Mouse (Mus musculus): ENCODE data around the gene Vmn1r188. TPM values are rescaled to one million over a fixed set of nuclear protein-coding genes. Genes with fewer than 3 reads are reported as not detected.

The Vmn1r188 gene
- polyA plus RNA-seq, 1 experiment from 2014 or later: not detected

- H3K9me3 ChIP-seq (replicated peaks; ENCODE audit: low read length): no peaks in the 10 kb centered on the region
- H3K9ac ChIP-seq (ENCODE audit: low read depth, low read length): peak overlapping the region; percentile 44; the same call in 1 of the 2 replicates
- peaks cover 6% of the 10 kb centered on the region; the same call in 1 of the 2 replicates for H3K4me1 ChIP-seq (replicated peaks; ENCODE audit: insufficient read depth, low read length)
- DNase-seq (ENCODE audit: low spot score): peak; percentile 93
- H3K4me3 ChIP-seq (replicated peaks; ENCODE audit: low read depth, low read length): peak overlapping the region; percentile 31
- WGBS: 0% methylated on average over 9 of the region's 14 CpGs
- TF ChIP-seq CTCF (IDR thresholded peaks at IDR 0.05; ENCODE audit: low read depth): peak; percentile 89
- peak overlapping the region; percentile 70 for H3K27ac ChIP-seq
- H3K27me3 ChIP-seq (ENCODE audit: insufficient read depth, low read length): no peaks in the 10 kb centered on the region
- H3K36me3 ChIP-seq (ENCODE audit: insufficient read depth, low read length): no peaks in the 10 kb centered on the region
- peak overlapping the region; percentile 51 for H3K4me2 ChIP-seq (ENCODE audit: low read length)
- ATAC-seq (replicated peaks; ENCODE audit: low FRiP score, low read depth): 0 out of 2 replicates have a peak, but pooled peaks have one; percentile 5
Observed at GRCm38 (mm10) chr13:22043503-22044431, 40.5 kb upstream of the Vmn1r188 start.

GRCm38 (mm10) chr13:22044432-22045155 is 39.6 kb upstream of the Vmn1r188 start:
- TF ChIP-seq CTCF (IDR thresholded peaks at IDR 0.05; ENCODE audit: low read depth): no peak
- no peak overlapping the region for H3K27ac ChIP-seq
- WGBS: 88% methylated on average over 6 of the region's 6 CpGs
- peak overlapping the region; percentile 51; the same call in 1 of the 2 replicates for H3K4me2 ChIP-seq (ENCODE audit: low read length)
- DNase-seq (ENCODE audit: low spot score) (no peak), ATAC-seq (replicated peaks; ENCODE audit: low FRiP score, low read depth) (no peak)
- no peak overlapping the region for H3K9ac ChIP-seq (ENCODE audit: low read depth, low read length)
- no peak overlapping the region for H3K4me3 ChIP-seq (replicated peaks; ENCODE audit: low read depth, low read length)
- H3K9me3 ChIP-seq (replicated peaks; ENCODE audit: low read length): no peaks in the 10 kb centered on the region
- H3K27me3 ChIP-seq (ENCODE audit: insufficient read depth, low read length): no peaks in the 10 kb centered on the region
- H3K4me1 ChIP-seq (replicated peaks; ENCODE audit: insufficient read depth, low read length): peaks cover 6% of the 10 kb centered on the region; the same call in 1 of the 2 replicates
- no peaks in the 10 kb centered on the region for H3K36me3 ChIP-seq (ENCODE audit: insufficient read depth, low read length)

GRCm38 (mm10) chr13:22045311-22045710 is 38.9 kb upstream of the Vmn1r188 start:
- no peak for TF ChIP-seq CTCF (IDR thresholded peaks at IDR 0.05; ENCODE audit: low read depth)
- H3K36me3 ChIP-seq (ENCODE audit: insufficient read depth, low read length): no peaks in the 10 kb centered on the region
- ATAC-seq (replicated peaks; ENCODE audit: low FRiP score, low read depth) (no peak), DNase-seq (ENCODE audit: low spot score) (no peak)
- no peaks in the 10 kb centered on the region for H3K27me3 ChIP-seq (ENCODE audit: insufficient read depth, low read length)
- no peak overlapping the region for H3K9ac ChIP-seq (ENCODE audit: low read depth, low read length)
- 67% methylated on average over 2 of the region's 2 CpGs for WGBS
- H3K27ac ChIP-seq: no peak overlapping the region
- H3K4me1 ChIP-seq (replicated peaks; ENCODE audit: insufficient read depth, low read length): peaks cover 6% of the 10 kb centered on the region; the same call in 1 of the 2 replicates
- no peak overlapping the region for H3K4me2 ChIP-seq (ENCODE audit: low read length)
- no peak overlapping the region for H3K4me3 ChIP-seq (replicated peaks; ENCODE audit: low read depth, low read length)
- no peaks in the 10 kb centered on the region for H3K9me3 ChIP-seq (replicated peaks; ENCODE audit: low read length)

- no peak for DNase-seq (ENCODE audit: low spot score)
- Histone ChIP-seq H3K36me3 (ENCODE audit: insufficient read depth, low read length) (no peaks in the 10 kb centered on the region), H3K9ac (ENCODE audit: low read depth, low read length) (no peak overlapping the region), H3K27me3 (ENCODE audit: insufficient read depth, low read length) (no peaks in the 10 kb centered on the region), H3K4me3 (replicated peaks; ENCODE audit: low read depth, low read length) (no peak overlapping the region), H3K9me3 (replicated peaks; ENCODE audit: low read length) (no peaks in the 10 kb centered on the region), H3K4me1 (replicated peaks; ENCODE audit: insufficient read depth, low read length) (no peaks in the 10 kb centered on the region), H3K27ac (no peak overlapping the region), H3K4me2 (ENCODE audit: low read length) (no peak overlapping the region)
- no peak for TF ChIP-seq CTCF (IDR thresholded peaks at IDR 0.05; ENCODE audit: low read depth)
- no peak for ATAC-seq (replicated peaks; ENCODE audit: low FRiP score, low read depth)
- 83% methylated on average over 2 of the region's 2 CpGs for WGBS
Observed at GRCm38 (mm10) chr13:22049041-22049440, 35.2 kb upstream of the Vmn1r188 start.

GRCm38 (mm10) chr13:22049737-22050440 is 34.4 kb upstream of the Vmn1r188 start:
- under 1% methylated on average over 14 of the region's 14 CpGs for WGBS
- ATAC-seq (replicated peaks; ENCODE audit: low FRiP score, low read depth) (0 out of 2 replicates have a peak, but pooled peaks have one; percentile 37), DNase-seq (ENCODE audit: low spot score) (peak; percentile 87)
- no peaks in the 10 kb centered on the region for H3K36me3 ChIP-seq (ENCODE audit: insufficient read depth, low read length)
- H3K9me3 ChIP-seq (replicated peaks; ENCODE audit: low read length): no peaks in the 10 kb centered on the region
- H3K4me1 ChIP-seq (replicated peaks; ENCODE audit: insufficient read depth, low read length): no peaks in the 10 kb centered on the region
- H3K27me3 ChIP-seq (ENCODE audit: insufficient read depth, low read length): no peaks in the 10 kb centered on the region
- H3K4me3 ChIP-seq (replicated peaks; ENCODE audit: low read depth, low read length): peak overlapping the region; percentile 52
- no peak overlapping the region; the same call in 1 of the 2 replicates for H3K9ac ChIP-seq (ENCODE audit: low read depth, low read length)
- H3K4me2 ChIP-seq (ENCODE audit: low read length): peak overlapping the region; percentile 67
- TF ChIP-seq CTCF (IDR thresholded peaks at IDR 0.05; ENCODE audit: low read depth): no peak
- peak overlapping the region; percentile 72 for H3K27ac ChIP-seq

Measured in kidney, postnatal 0 days (tissue).